Mouse (Mus musculus) cerebellum, adult 11-12 months (tissue): ENCODE measurements at regions not wholly inside any gene's neighbourhood (a gene's known extent, or its start where the extent isn't known, plus 50 kb on each side); places are given as distances from the start of the nearest gene placed in this dataset.

Source experiments
- DNase-seq: peaks from one replicate; pipeline ENCODE4 v3.0.0; 2022

- no peak for DNase-seq
Observed at GRCm38 (mm10) chr8:34447880-34448830, 336.6 kb upstream of the Gm10131 start.

GRCm38 (mm10) chr8:34442688-34443087 lies 331.2 kb upstream of the Gm10131 start:
- no peak for DNase-seq

GRCm38 (mm10) chr8:34441756-34442155 lies 330.2 kb upstream of the Gm10131 start:
- no peak for DNase-seq

GRCm38 (mm10) chr8:34440771-34441170 lies 329.2 kb upstream of the Gm10131 start:
- DNase-seq, result no peak

GRCm38 (mm10) chr8:34438771-34439170 lies 327.2 kb upstream of the Gm10131 start:
- no peak for DNase-seq

- no peak for DNase-seq
Observed at GRCm38 (mm10) chr8:34431985-34432384, 320.4 kb upstream of the Gm10131 start.

GRCm38 (mm10) chr8:34429231-34429630 lies 317.7 kb upstream of the Gm10131 start:
- no peak for DNase-seq

GRCm38 (mm10) chr8:34401571-34401970 lies 290.0 kb upstream of the Gm10131 start:
- DNase-seq, result no peak

GRCm38 (mm10) chr8:34398914-34399813 lies 287.6 kb upstream of the Gm10131 start:
- DNase-seq, result no peak

- no peak for DNase-seq
Observed at GRCm38 (mm10) chr8:34397583-34398411, 286.3 kb upstream of the Gm10131 start.

- DNase-seq, result no peak
Observed at GRCm38 (mm10) chr8:34397225-34397582, 285.7 kb upstream of the Gm10131 start.

- peak; percentile 81 for DNase-seq
Observed at GRCm38 (mm10) chr8:34392981-34393828, 281.7 kb upstream of the Gm10131 start.

- no peak for DNase-seq
Observed at GRCm38 (mm10) chr8:34392208-34392980, 280.9 kb upstream of the Gm10131 start.

GRCm38 (mm10) chr8:34385806-34386439 lies 274.4 kb upstream of the Gm10131 start:
- DNase-seq, result peak; percentile 24

- DNase-seq, result no peak
Observed at GRCm38 (mm10) chr8:34380615-34381014, 269.1 kb upstream of the Gm10131 start.

- DNase-seq, result no peak
Observed at GRCm38 (mm10) chr8:34377154-34377553, 265.6 kb upstream of the Gm10131 start.

GRCm38 (mm10) chr8:34374242-34374641 lies 262.7 kb upstream of the Gm10131 start:
- DNase-seq, result no peak

GRCm38 (mm10) chr8:34372666-34372980 lies 261.1 kb upstream of the Gm10131 start:
- no peak for DNase-seq

- DNase-seq, result no peak
Observed at GRCm38 (mm10) chr8:34371973-34372665, 260.6 kb upstream of the Gm10131 start.

- no peak for DNase-seq
Observed at GRCm38 (mm10) chr8:34371391-34371790, 259.9 kb upstream of the Gm10131 start.
